Mouse (Mus musculus): Measurements from ENCODE around the gene Pou1f1. TPM values are rescaled to one million over a fixed set of nuclear protein-coding genes. Genes with fewer than 3 reads are reported as not detected.

The Pou1f1 gene
- polyA plus RNA-seq (2014; fragmentation: Nextera tagmentation; extraction: Ambion mirVana) = not detected in 2 replicates

DNA sequence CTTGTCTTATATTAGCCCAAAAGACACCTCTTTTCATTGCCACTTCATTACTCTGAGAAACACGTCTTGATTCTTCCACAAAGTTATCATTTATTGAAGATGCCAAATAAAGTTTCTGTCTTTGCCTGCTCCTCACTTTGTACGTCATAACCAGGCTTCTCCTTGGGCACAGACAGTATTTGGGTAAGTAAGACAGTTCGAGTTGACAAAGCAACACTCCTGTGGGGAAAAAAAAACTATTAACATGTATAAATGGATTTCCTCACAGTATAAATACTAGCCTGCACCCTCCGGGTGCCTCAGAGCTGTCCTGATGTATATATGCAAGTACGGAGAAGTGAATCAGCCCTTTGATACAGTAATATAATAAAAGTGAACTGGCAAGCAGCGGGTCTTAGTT, at the start of gene Pou1f1:
Gene Pou1f1 (plus strand): TSS at position 301 of the 400 bp plus-strand sequence.
- Histone ChIP-seq H3K4me2 (replicated peaks) (no peak within 1 kb of the TSS), H3K4me1 (replicated peaks; ENCODE audit: control insufficient read depth, insufficient read depth, low read length) (no peaks in the 10 kb centered on the region), H3K27ac (no peak within 1 kb of the TSS), H3K36me3 (replicated peaks; ENCODE audit: control insufficient read depth, insufficient read depth) (no peaks in the 10 kb centered on the region), H3K9me3 (ENCODE audit: control insufficient read depth, low read length) (no peaks in the 10 kb centered on the region), H3K4me3 (replicated peaks; ENCODE audit: low read length) (no peak within 1 kb of the TSS), H3K9ac (no peak within 1 kb of the TSS), H3K27me3 (ENCODE audit: control insufficient read depth, insufficient read depth, low read length) (no peaks in the 10 kb centered on the region)
- ATAC-seq (ENCODE audit: low FRiP score) (no peak), DNase-seq (ENCODE audit: low spot score) (no peak)
- 76% methylated on average over 6 of the region's 6 CpGs for WGBS

DNA sequence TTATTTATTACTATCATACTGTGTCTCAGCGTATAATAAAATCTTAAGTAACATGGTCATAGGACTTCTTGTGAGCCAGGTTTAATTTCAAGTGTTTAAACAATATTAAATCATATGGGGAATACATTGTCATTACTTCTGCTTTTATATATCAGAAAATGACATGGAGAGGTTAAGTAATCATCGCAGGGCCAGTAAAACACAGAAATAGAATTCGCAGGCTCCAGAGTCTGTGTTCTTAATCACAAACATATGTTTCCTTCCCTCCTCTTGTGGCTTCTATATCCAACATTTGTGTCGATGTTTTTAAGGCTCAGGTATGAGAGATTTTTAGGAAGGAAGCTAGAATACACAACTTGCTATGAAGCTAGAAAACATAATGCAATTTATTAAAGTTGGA, 49.7 kb upstream of the Pou1f1 start:
- Histone ChIP-seq H3K4me3 (replicated peaks; ENCODE audit: low read length) (no peak overlapping the region), H3K4me2 (replicated peaks) (no peak overlapping the region), H3K9me3 (ENCODE audit: control insufficient read depth, low read length) (no peaks in the 10 kb centered on the region), H3K27ac (no peak overlapping the region), H3K4me1 (replicated peaks; ENCODE audit: control insufficient read depth, insufficient read depth, low read length) (no peaks in the 10 kb centered on the region), H3K36me3 (replicated peaks; ENCODE audit: control insufficient read depth, insufficient read depth) (no peaks in the 10 kb centered on the region), H3K27me3 (ENCODE audit: control insufficient read depth, insufficient read depth, low read length) (no peaks in the 10 kb centered on the region), H3K9ac (no peak overlapping the region)
- no peak for DNase-seq (ENCODE audit: low spot score)
- 86% methylated on average over 4 of the region's 4 CpGs for WGBS
- ATAC-seq (ENCODE audit: low FRiP score) = no peak

GRCm38 (mm10) chr16:65472472-65473001, 47.8 kb upstream of the Pou1f1 start:
- Histone ChIP-seq H3K27ac (no peak overlapping the region), H3K4me3 (replicated peaks; ENCODE audit: low read length) (no peak overlapping the region), H3K9me3 (ENCODE audit: control insufficient read depth, low read length) (no peaks in the 10 kb centered on the region), H3K9ac (no peak overlapping the region), H3K4me1 (replicated peaks; ENCODE audit: control insufficient read depth, insufficient read depth, low read length) (no peaks in the 10 kb centered on the region), H3K36me3 (replicated peaks; ENCODE audit: control insufficient read depth, insufficient read depth) (no peaks in the 10 kb centered on the region), H3K27me3 (ENCODE audit: control insufficient read depth, insufficient read depth, low read length) (no peaks in the 10 kb centered on the region), H3K4me2 (replicated peaks) (no peak overlapping the region)
- 24% methylated on average over 5 of the region's 5 CpGs for WGBS
- DNase-seq (ENCODE audit: low spot score) = peak; percentile 68
- peak; percentile 60; the same call in 1 of the 2 replicates for ATAC-seq (ENCODE audit: low FRiP score)

GRCm38 (mm10) chr16:65485726-65486125, 34.6 kb upstream of the Pou1f1 start:
- H3K4me1 ChIP-seq (replicated peaks; ENCODE audit: control insufficient read depth, insufficient read depth, low read length) = no peaks in the 10 kb centered on the region
- H3K36me3 ChIP-seq (replicated peaks; ENCODE audit: control insufficient read depth, insufficient read depth) = no peaks in the 10 kb centered on the region
- H3K9me3 ChIP-seq (ENCODE audit: control insufficient read depth, low read length) = no peaks in the 10 kb centered on the region
- H3K4me3 ChIP-seq (replicated peaks; ENCODE audit: low read length) = no peak overlapping the region
- no peak overlapping the region for H3K27ac ChIP-seq
- DNase-seq (ENCODE audit: low spot score) (no peak), ATAC-seq (ENCODE audit: low FRiP score) (no peak)
- H3K4me2 ChIP-seq (replicated peaks) = no peak overlapping the region
- no peak overlapping the region for H3K9ac ChIP-seq
- 91% methylated on average over 6 of the region's 6 CpGs for WGBS
- no peaks in the 10 kb centered on the region for H3K27me3 ChIP-seq (ENCODE audit: control insufficient read depth, insufficient read depth, low read length)

- no peak overlapping the region for H3K27ac ChIP-seq
- no peaks in the 10 kb centered on the region for H3K9me3 ChIP-seq (ENCODE audit: control insufficient read depth, low read length)
- no peaks in the 10 kb centered on the region for H3K4me1 ChIP-seq (replicated peaks; ENCODE audit: control insufficient read depth, insufficient read depth, low read length)
- no peak overlapping the region for H3K4me2 ChIP-seq (replicated peaks)
- no peak for ATAC-seq (ENCODE audit: low FRiP score)
- H3K27me3 ChIP-seq (ENCODE audit: control insufficient read depth, insufficient read depth, low read length) = no peaks in the 10 kb centered on the region
- DNase-seq (ENCODE audit: low spot score) = no peak
- no peak overlapping the region for H3K9ac ChIP-seq
- H3K36me3 ChIP-seq (replicated peaks; ENCODE audit: control insufficient read depth, insufficient read depth) = no peaks in the 10 kb centered on the region
- no peak overlapping the region for H3K4me3 ChIP-seq (replicated peaks; ENCODE audit: low read length)
- WGBS = 79% methylated on average over 5 of the region's 5 CpGs
Measured at GRCm38 (mm10) chr16:65496030-65496429, 24.3 kb upstream of the Pou1f1 start.

DNA sequence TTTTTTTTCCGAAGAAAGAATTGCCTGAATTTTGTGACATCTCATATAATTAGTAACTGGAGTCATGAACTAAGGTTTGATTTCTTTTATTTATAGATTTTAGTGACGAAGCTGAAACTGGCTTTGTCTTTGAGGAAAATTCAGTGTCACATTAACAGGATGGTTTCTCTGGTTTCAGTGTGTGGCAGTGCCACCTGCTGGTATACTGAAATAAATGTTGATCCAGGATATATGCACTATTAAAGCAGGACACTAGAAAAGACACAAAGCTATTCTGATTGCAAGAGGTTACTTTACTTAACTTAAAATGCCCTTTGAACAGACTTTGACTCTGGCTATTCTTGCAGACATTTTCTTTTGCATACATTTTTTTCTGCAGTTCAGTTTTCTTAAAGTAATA, 23.3 kb upstream of the Pou1f1 start:
- no peaks in the 10 kb centered on the region for H3K27me3 ChIP-seq (ENCODE audit: control insufficient read depth, insufficient read depth, low read length)
- H3K9me3 ChIP-seq (ENCODE audit: control insufficient read depth, low read length) = no peaks in the 10 kb centered on the region
- no peak overlapping the region for H3K9ac ChIP-seq
- no peaks in the 10 kb centered on the region for H3K36me3 ChIP-seq (replicated peaks; ENCODE audit: control insufficient read depth, insufficient read depth)
- H3K4me2 ChIP-seq (replicated peaks) = no peak overlapping the region
- ATAC-seq (ENCODE audit: low FRiP score) = no peak
- H3K4me3 ChIP-seq (replicated peaks; ENCODE audit: low read length) = no peak overlapping the region
- no peaks in the 10 kb centered on the region for H3K4me1 ChIP-seq (replicated peaks; ENCODE audit: control insufficient read depth, insufficient read depth, low read length)
- WGBS = 44% methylated on average over 2 of the region's 2 CpGs
- H3K27ac ChIP-seq = no peak overlapping the region
- DNase-seq (ENCODE audit: low spot score) = peak; percentile 80

DNA sequence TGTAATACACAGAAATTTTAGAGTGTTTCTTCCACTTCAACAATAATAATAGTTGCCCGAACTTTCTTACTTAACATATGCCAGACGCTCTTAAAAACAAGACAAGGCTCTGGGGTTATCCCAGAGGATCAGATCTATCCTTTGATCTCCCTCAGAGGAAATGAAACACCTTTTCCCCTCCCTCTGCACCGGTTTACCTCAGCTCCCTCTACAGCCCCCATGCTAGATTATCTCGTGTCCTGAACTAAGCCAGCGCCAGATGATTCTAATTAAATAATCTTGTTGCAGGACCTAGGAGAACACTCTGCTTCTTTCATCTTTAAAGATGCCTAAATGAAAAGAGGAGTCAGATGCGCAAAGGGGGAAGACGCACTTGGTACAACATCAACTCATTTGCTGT, 6.1 kb upstream of the Pou1f1 start:
- WGBS = 75% methylated on average over 7 of the region's 7 CpGs
- no peak for DNase-seq (ENCODE audit: low spot score)
- Histone ChIP-seq H3K9ac (no peak overlapping the region), H3K27ac (no peak overlapping the region), H3K36me3 (replicated peaks; ENCODE audit: control insufficient read depth, insufficient read depth) (no peaks in the 10 kb centered on the region), H3K27me3 (ENCODE audit: control insufficient read depth, insufficient read depth, low read length) (no peaks in the 10 kb centered on the region), H3K4me2 (replicated peaks) (no peak overlapping the region), H3K4me3 (replicated peaks; ENCODE audit: low read length) (no peak overlapping the region), H3K9me3 (ENCODE audit: control insufficient read depth, low read length) (no peaks in the 10 kb centered on the region), H3K4me1 (replicated peaks; ENCODE audit: control insufficient read depth, insufficient read depth, low read length) (no peaks in the 10 kb centered on the region)
- no peak for ATAC-seq (ENCODE audit: low FRiP score)

GRCm38 (mm10) chr16:65526004-65526403, 5.7 kb downstream of the Pou1f1 start:
- Histone ChIP-seq H3K36me3 (replicated peaks; ENCODE audit: control insufficient read depth, insufficient read depth) (no peaks in the 10 kb centered on the region), H3K9me3 (ENCODE audit: control insufficient read depth, low read length) (no peaks in the 10 kb centered on the region), H3K27me3 (ENCODE audit: control insufficient read depth, insufficient read depth, low read length) (no peaks in the 10 kb centered on the region), H3K4me2 (replicated peaks) (no peak overlapping the region), H3K27ac (no peak overlapping the region), H3K4me1 (replicated peaks; ENCODE audit: control insufficient read depth, insufficient read depth, low read length) (no peaks in the 10 kb centered on the region), H3K4me3 (replicated peaks; ENCODE audit: low read length) (no peak overlapping the region), H3K9ac (no peak overlapping the region)
- ATAC-seq (ENCODE audit: low FRiP score) = no peak
- 92% methylated on average over 2 of the region's 2 CpGs for WGBS
- DNase-seq (ENCODE audit: low spot score) = no peak

DNA sequence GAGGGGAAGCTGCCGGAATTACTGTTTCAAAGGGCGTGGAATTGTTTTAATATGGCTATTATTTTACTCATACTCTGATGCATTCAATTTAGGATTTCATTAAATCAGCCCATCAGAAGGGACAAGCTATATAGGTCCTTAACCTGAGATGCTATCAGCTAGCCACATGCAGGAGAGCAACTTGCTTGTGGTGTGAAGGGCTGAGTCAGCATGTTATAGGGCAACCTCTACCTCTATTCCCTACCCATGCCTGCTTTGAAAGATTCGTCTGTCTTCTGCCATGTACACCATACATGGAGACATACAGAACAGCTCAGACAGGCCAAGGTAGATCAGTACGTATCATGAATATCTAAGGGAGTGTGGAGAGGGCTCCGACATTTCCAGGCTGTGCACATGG, 6.4 kb downstream of the Pou1f1 start:
- Histone ChIP-seq H3K4me2 (replicated peaks) (no peak overlapping the region), H3K9ac (no peak overlapping the region), H3K27ac (no peak overlapping the region), H3K9me3 (ENCODE audit: control insufficient read depth, low read length) (no peaks in the 10 kb centered on the region), H3K4me1 (replicated peaks; ENCODE audit: control insufficient read depth, insufficient read depth, low read length) (no peaks in the 10 kb centered on the region), H3K27me3 (ENCODE audit: control insufficient read depth, insufficient read depth, low read length) (no peaks in the 10 kb centered on the region), H3K36me3 (replicated peaks; ENCODE audit: control insufficient read depth, insufficient read depth) (no peaks in the 10 kb centered on the region), H3K4me3 (replicated peaks; ENCODE audit: low read length) (no peak overlapping the region)
- no peak for DNase-seq (ENCODE audit: low spot score)
- 86% methylated on average over 5 of the region's 5 CpGs for WGBS
- ATAC-seq (ENCODE audit: low FRiP score) = no peak

DNA sequence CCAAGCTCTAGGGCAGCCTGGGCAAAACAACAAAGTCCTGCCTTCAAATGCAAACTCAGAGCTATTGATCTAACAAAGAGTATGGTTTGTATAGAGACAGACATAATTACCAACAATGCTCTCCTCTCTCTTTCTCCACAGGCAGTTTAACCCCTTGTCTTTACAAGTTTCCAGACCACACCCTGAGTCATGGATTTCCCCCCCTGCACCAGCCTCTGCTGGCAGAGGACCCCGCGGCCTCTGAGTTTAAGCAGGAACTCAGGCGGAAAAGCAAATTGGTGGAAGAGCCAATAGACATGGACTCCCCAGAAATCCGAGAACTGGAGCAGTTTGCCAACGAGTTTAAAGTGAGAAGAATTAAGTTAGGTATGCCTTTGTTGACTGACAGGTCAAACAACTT, 9.3 kb downstream of the Pou1f1 start:
- H3K36me3 ChIP-seq (replicated peaks; ENCODE audit: control insufficient read depth, insufficient read depth) = no peaks in the 10 kb centered on the region
- H3K27me3 ChIP-seq (ENCODE audit: control insufficient read depth, insufficient read depth, low read length) = no peaks in the 10 kb centered on the region
- H3K9ac ChIP-seq = no peak overlapping the region
- no peak for ATAC-seq (ENCODE audit: low FRiP score)
- H3K4me1 ChIP-seq (replicated peaks; ENCODE audit: control insufficient read depth, insufficient read depth, low read length) = no peaks in the 10 kb centered on the region
- WGBS = 8% methylated on average over 5 of the region's 5 CpGs
- H3K9me3 ChIP-seq (ENCODE audit: control insufficient read depth, low read length) = no peaks in the 10 kb centered on the region
- no peak overlapping the region for H3K4me3 ChIP-seq (replicated peaks; ENCODE audit: low read length)
- DNase-seq (ENCODE audit: low spot score) = no peak
- no peak overlapping the region for H3K27ac ChIP-seq
- H3K4me2 ChIP-seq (replicated peaks) = no peak overlapping the region
